Mouse (Mus musculus) ES-CJ7 (cell line): Measurements from ENCODE around the gene Rab5if.
"Not testable (repeated sequence)": the region's sequence is repeated elsewhere in the genome, so short reads cannot be mapped to it uniquely, and the experiment has no call there.

Experiments
- DNase-seq: peaks from one replicate; pipeline ENCODE4 v3.0.0; 2011; ENCODE audit warnings: low read depth, low spot score

Gene Rab5if

DNA sequence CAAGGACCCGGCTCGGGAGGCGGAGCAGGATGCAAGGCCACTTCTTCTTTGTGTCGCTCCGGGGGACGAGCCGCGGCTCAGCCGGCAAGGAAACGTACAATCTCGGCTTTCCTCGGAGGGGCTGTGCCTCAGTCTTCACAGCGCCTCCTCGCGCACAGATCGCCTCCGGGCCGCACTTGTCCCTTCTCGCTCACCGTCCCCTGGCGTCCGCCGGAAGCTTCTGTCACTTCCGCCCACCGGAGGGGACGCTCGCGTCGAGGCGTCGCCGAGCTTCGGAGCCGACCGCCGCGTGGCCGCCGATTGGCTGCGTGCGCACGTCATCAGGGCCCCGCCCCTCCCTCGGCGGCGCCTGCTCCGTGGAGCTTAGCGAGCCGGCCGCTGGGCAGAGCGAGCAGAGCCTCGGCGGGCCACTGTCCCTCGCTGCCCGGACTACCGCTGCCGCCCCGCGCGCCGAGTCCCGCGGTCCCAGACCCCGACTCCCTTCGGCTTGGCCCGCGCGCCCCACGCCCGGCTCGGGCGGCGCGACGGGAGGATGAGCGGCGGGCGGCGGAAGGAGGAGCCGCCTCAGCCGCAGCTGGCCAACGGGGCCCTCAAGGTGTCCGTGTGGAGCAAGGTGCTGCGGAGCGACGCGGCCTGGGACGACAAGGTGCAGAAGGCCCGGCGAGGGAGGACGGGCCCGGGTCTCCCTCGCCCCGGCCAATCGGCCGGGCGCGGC is at the start of gene Rab5if:
Rab5if (plus strand) TSS at position 357 of the 715 bp plus-strand sequence.
- peak; percentile 98 for DNase-seq

GRCm38 (mm10) chr2:156814344-156814801 is 48.6 kb upstream of the Rab5if start:
- no peak for DNase-seq

DNA sequence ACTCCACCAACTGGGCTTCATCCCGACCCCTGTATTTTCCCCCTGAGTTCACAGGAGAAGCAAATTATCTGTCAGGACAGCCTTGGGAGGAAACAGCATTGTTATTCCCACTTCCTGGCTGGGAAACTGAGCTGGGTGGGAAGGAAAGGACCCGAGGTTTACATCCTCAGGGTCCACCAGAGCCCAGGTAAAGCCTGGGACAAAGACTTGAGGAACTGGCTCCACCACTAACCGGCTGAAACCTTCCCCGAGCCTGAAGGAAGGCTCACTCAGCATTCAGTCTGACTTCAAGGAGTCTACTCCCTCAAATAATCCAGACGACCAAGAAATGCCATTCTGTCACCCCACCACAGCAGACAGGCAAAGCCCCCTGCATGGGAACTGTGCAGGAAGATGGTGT is 48.0 kb upstream of the Rab5if start:
- no peak for DNase-seq

DNA sequence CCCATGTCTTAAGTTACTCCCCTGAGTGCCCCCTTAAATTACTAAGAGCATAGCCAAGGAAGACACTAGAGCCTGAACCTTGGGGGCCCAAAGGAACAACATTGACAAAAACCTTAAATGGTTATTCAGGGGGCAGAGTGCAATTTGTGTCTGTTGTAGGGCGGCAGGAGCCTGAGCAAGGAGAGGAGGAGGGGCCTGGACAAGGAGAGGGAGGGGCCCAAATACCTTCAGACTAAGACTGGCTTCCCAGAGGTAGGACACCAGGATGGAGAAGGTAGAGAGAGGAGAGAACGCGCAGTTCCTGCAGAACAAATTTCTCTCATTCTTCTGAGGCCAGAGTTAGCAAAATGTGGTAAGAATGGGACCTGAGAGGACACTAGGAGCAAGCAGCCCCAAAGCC is 47.5 kb upstream of the Rab5if start:
- DNase-seq, result no peak

DNA sequence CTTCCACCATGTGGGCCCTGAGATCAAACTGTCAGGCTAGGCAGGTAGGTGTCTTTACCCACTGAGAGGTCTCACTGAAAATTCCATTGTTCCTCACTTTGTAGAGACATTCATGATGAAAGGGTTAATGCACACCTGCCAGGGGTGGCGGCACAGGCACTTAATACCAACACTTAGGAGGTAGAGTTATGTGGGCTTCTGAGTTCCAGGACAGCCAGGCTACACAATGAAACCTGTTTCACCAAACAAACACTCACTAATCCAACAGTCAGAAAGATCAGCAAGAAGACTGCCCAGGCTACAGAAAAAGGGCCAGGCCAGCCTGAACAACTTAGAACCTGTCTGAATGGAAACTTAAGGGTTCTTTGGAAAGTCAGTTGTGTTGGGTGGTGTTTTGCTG is 46.8 kb upstream of the Rab5if start:
- no peak for DNase-seq

GRCm38 (mm10) chr2:156825128-156825527 is 37.8 kb upstream of the Rab5if start:
- peak; percentile 63 for DNase-seq

- no peak for DNase-seq
Observed at GRCm38 (mm10) chr2:156834336-156834735, 28.6 kb upstream of the Rab5if start.

DNA sequence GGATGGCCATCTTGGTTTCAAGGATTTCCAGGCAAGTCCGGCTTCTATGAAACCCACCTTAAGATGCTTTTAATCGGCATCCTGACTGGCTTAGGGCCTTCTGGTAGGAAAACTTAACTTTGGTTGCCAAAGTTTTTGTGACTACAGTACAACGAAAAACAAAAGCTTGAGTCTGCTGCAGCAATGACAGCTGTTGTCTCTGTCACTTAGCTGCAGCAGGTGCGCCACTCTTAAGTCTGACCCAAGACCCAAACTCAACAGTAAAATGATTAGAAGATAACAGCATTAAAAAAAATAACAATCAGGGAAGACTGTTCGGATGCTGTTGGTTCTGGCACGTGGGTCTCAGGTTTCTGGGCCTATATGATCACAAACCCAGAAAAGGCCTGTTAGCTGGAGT is 24.1 kb upstream of the Rab5if start:
- DNase-seq, result no peak

- peak; percentile 96 for DNase-seq
Observed at GRCm38 (mm10) chr2:156839319-156840191, 23.4 kb upstream of the Rab5if start, which contains the start of gene Tgif2. Gene Tgif2, plus strand, starts transcription at chr2:156840007.

DNA sequence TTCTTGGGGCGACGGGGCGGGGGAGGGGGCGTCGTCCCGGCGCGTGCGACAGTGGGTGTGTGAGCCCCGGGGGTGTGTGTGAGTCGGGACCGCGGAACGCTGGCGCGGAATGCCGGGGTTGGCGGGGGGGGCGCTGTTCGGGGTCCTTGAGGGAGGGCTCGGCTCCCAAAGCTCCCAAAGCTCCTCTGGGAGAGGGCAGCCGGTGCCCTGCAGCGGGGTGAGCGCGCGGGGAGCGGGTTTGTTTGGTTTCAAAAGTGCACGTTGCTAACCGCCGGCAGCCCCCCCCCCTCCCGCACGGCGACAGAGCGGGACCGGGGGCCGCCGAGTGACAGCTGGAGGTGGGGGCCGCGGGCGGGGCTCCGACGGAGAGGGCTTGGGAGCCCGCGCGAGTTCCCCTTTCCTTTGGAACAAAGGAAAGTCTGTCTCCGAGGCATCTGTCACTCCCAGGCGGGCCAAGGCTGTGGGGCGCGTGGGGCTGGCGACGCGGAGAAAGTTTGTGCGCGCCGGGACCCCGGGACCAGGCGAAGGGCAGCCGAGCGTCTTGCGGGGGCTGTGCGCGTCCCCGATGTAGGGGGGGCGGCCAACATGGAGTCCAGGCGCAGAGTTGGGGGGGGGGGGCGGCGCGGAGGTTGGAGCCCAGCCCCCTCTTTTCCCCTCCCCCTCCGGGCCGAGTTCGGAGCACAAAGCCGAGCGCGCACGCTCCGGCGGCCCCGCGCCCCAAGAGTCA is 22.5 kb upstream of the Rab5if start:
- no peak for DNase-seq

GRCm38 (mm10) chr2:156841028-156841840 is 21.7 kb upstream of the Rab5if start:
- DNase-seq, result peak; percentile 48

DNA sequence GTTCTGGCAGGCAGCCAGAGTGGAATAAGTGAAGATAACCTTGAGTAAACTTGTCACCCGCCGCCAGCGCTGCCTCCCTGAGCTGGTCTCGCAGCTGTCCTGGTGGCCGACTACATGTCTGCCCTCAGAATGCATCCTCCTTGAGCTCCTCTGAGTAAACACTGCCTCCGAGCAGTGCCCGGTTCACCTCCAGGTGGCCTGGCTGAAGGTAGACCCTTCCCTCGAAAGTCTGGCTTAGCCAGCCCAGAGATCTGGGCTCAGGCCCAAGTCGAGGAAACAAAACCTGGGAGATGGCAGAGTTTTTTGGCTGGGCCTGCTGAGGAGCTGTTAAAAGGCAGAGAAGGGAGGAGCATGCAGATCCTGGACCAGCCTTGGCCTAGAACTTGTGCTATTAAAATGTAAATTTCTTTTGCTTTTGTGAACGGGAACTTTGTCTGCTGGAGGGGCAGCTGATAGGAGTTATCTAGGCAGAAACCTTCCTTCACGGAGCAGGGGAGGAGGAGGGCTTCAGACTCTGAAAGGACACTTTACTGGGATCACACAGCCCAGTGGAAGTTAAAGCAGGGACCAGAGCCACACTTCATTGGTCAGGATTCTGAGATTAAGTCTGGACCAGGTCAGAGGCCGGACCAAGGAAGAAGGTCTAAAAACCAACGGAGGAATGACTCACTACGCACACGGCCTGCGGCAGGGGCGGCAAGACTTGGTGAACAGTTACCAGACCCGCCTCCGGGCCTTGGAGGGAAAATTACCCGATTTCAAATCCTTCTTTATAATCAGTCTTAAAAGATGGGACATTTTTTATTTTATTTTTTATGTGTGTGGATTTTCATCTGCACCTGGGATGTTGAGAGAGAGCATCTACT is 20.9 kb upstream of the Rab5if start:
- peak; percentile 88 for DNase-seq

- DNase-seq, result peak; percentile 45
Observed at GRCm38 (mm10) chr2:156842711-156843110, 20.2 kb upstream of the Rab5if start.

GRCm38 (mm10) chr2:156843331-156843730 is 19.6 kb upstream of the Rab5if start:
- no peak for DNase-seq

- peak; percentile 45 for DNase-seq
Observed at GRCm38 (mm10) chr2:156844715-156845114, 18.2 kb upstream of the Rab5if start.

- no peak for DNase-seq
Observed at GRCm38 (mm10) chr2:156847653-156848052, 15.3 kb upstream of the Rab5if start.

- DNase-seq, result no peak
Observed at GRCm38 (mm10) chr2:156848526-156849182, 14.3 kb upstream of the Rab5if start.

DNA sequence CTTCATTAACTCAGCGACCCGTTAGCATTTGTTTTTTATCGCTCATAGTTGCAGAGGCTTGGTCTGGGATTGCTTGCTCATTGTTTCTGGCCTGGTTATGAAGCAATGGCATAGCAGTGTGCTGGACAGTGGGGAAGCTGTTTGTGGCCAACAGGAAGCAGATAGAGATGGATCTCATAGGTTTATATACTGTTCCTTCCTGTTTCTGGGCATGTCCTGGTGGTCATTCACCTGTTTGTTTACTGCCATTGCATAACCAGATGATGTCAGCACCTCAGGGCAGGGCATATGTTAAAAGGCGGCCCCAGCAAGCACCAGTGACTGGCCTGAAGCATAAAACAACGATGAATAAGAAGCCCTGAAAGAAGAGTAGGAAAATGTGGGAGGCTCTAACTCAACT is 12.4 kb upstream of the Rab5if start:
- DNase-seq, result no peak

GRCm38 (mm10) chr2:156853584-156853983 is 9.3 kb upstream of the Rab5if start:
- not testable (repeated sequence) for DNase-seq
